Mouse (Mus musculus) adrenal gland, adult 8-10 months (tissue): ENCODE results near the gene Ifnar1. TPM values are rescaled to one million over a fixed set of nuclear protein-coding genes. Genes with fewer than 3 reads are reported as not detected.
"Not testable (repeated sequence)": the region's sequence is repeated elsewhere in the genome, so short reads cannot be mapped to it uniquely, and the experiment has no call there.

Source experiments
- DNase-seq: peaks from one replicate; pipeline ENCODE4 v3.0.0; 2022
- total RNA-seq, 4 experiments: library from RNA; stranded (reverse); gene quantifications; 2 replicates each; pipeline ENCODE4 v1.2.4; 2022

Ifnar1 gene
- total RNA-seq: 10 to 100 TPM; 53.4 to 86.0 (median 68.6) TPM

GRCm38 (mm10) chr16:91484808-91485700, at the start of gene Ifnar1:
TSS of gene Ifnar1 (plus strand) at chr16:91485238.
- peak; percentile 100 for DNase-seq

GRCm38 (mm10) chr16:91438081-91438480, 47.0 kb upstream of the Ifnar1 start:
- DNase-seq: no peak

GRCm38 (mm10) chr16:91438599-91438998, 46.4 kb upstream of the Ifnar1 start:
- not testable (repeated sequence) for DNase-seq

GRCm38 (mm10) chr16:91441366-91441765, 43.7 kb upstream of the Ifnar1 start:
- DNase-seq: peak; percentile 70

- DNase-seq: no peak
These were observed 43.2 kb upstream of the Ifnar1 start for GRCm38 (mm10) chr16:91441811-91442240.

GRCm38 (mm10) chr16:91442446-91442845, 42.6 kb upstream of the Ifnar1 start:
- no peak for DNase-seq

GRCm38 (mm10) chr16:91443211-91443611, 41.8 kb upstream of the Ifnar1 start:
- DNase-seq: no peak

- no peak for DNase-seq
These were observed 40.2 kb upstream of the Ifnar1 start for GRCm38 (mm10) chr16:91444847-91445246.

GRCm38 (mm10) chr16:91445566-91445965, 39.5 kb upstream of the Ifnar1 start:
- DNase-seq: no peak

- DNase-seq: no peak
These were observed 38.1 kb upstream of the Ifnar1 start for GRCm38 (mm10) chr16:91446778-91447511.

GRCm38 (mm10) chr16:91447512-91447900, 37.5 kb upstream of the Ifnar1 start:
- DNase-seq: no peak

GRCm38 (mm10) chr16:91448088-91448487, 37.0 kb upstream of the Ifnar1 start:
- no peak for DNase-seq

- DNase-seq: no peak
These were observed 36.1 kb upstream of the Ifnar1 start for GRCm38 (mm10) chr16:91448895-91449294.

GRCm38 (mm10) chr16:91450137-91451064, 34.6 kb upstream of the Ifnar1 start:
- no peak for DNase-seq

GRCm38 (mm10) chr16:91451949-91452348, 33.1 kb upstream of the Ifnar1 start:
- DNase-seq: no peak

- DNase-seq: peak; percentile 62
These were observed 32.6 kb upstream of the Ifnar1 start for GRCm38 (mm10) chr16:91452363-91452896.

GRCm38 (mm10) chr16:91455868-91456267, 29.2 kb upstream of the Ifnar1 start:
- DNase-seq: no peak

- DNase-seq: no peak
These were observed 26.7 kb upstream of the Ifnar1 start for GRCm38 (mm10) chr16:91458301-91458746.

- DNase-seq: no peak
These were observed 26.1 kb upstream of the Ifnar1 start for GRCm38 (mm10) chr16:91458976-91459375.

- no peak for DNase-seq
These were observed 25.6 kb upstream of the Ifnar1 start for GRCm38 (mm10) chr16:91459396-91459795.

GRCm38 (mm10) chr16:91459841-91460370, 25.1 kb upstream of the Ifnar1 start:
- DNase-seq: no peak
